Mouse (Mus musculus): Measurements from ENCODE around the gene Nr5a2. TPM values are rescaled to one million over a fixed set of nuclear protein-coding genes. Genes with fewer than 3 reads are reported as not detected.

The Nr5a2 gene
- 0.43 and 0.72 TPM in 2 replicates for polyA plus RNA-seq (2016; fragmentation: Nextera tagmentation; extraction: Ambion mirVana)

- Histone ChIP-seq H3K9me3 (replicated peaks) (no peaks in the 10 kb centered on the region), H3K27me3 (peaks cover 48% of the 10 kb centered on the region), H3K4me3 (no peak within 1 kb of the TSS), H3K9ac (no peak within 1 kb of the TSS), H3K27ac (no peak within 1 kb of the TSS), H3K4me1 (peaks cover 12% of the 10 kb centered on the region), H3K36me3 (no peaks in the 10 kb centered on the region), H3K4me2 (replicated peaks) (no peak within 1 kb of the TSS)
- no peak for ATAC-seq (ENCODE audit: low FRiP score)
- WGBS: 57% methylated on average over 4 of the region's 4 CpGs
Measured at GRCm38 (mm10) chr1:136960428-136961012, at the start of gene Nr5a2. Gene Nr5a2 (minus strand): TSS chr1:136960448.

GRCm38 (mm10) chr1:137008726-137009239, 48.5 kb upstream of the Nr5a2 start:
- H3K9ac ChIP-seq: no peak overlapping the region
- H3K9me3 ChIP-seq (replicated peaks): no peaks in the 10 kb centered on the region
- ATAC-seq (ENCODE audit: low FRiP score): no peak

DNA sequence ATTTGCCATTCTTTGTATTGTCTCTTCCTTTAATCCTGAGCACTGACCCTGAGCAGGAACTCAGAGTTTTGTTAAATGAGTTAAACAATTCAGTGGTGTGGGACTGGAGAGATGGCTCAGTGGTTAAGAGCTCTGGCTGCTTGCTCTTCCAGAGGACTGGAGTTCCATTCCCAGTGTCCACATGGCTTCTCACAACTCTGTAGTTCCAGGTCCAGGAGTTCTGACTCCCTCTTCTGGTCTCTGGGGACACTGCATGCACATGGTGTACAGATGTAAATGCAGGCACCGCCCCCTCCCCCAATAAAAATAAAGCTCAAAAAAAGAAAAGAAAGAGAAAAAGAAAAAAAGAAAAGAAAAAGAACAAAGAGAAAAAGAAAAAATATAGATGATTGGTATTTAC, 43.6 kb upstream of the Nr5a2 start:
- Histone ChIP-seq H3K27me3 (no peaks in the 10 kb centered on the region), H3K9ac (no peak overlapping the region), H3K4me2 (replicated peaks) (no peak overlapping the region), H3K4me1 (no peaks in the 10 kb centered on the region), H3K36me3 (no peaks in the 10 kb centered on the region), H3K27ac (no peak overlapping the region), H3K4me3 (no peak overlapping the region), H3K9me3 (replicated peaks) (no peaks in the 10 kb centered on the region)
- no peak for ATAC-seq (ENCODE audit: low FRiP score)
- 95% methylated on average over 1 of the region's 1 CpGs for WGBS

More at GRCm38 (mm10) chr1:137008726-137009239, 48.5 kb upstream of the Nr5a2 start:
- no peaks in the 10 kb centered on the region for H3K27me3 ChIP-seq
- H3K27ac ChIP-seq: no peak overlapping the region
- no peak overlapping the region for H3K4me3 ChIP-seq
- no peak overlapping the region for H3K4me2 ChIP-seq (replicated peaks)
- no peaks in the 10 kb centered on the region for H3K36me3 ChIP-seq
- 81% methylated on average over 6 of the region's 6 CpGs for WGBS
- H3K4me1 ChIP-seq: no peaks in the 10 kb centered on the region

GRCm38 (mm10) chr1:137003144-137003543, 42.9 kb upstream of the Nr5a2 start:
- no peak for ATAC-seq (ENCODE audit: low FRiP score)
- Histone ChIP-seq H3K36me3 (no peaks in the 10 kb centered on the region), H3K4me1 (no peaks in the 10 kb centered on the region), H3K9me3 (replicated peaks) (no peaks in the 10 kb centered on the region), H3K27ac (no peak overlapping the region), H3K4me3 (no peak overlapping the region), H3K4me2 (replicated peaks) (no peak overlapping the region), H3K27me3 (no peaks in the 10 kb centered on the region), H3K9ac (no peak overlapping the region)
- WGBS: 92% methylated on average over 1 of the region's 1 CpGs

DNA sequence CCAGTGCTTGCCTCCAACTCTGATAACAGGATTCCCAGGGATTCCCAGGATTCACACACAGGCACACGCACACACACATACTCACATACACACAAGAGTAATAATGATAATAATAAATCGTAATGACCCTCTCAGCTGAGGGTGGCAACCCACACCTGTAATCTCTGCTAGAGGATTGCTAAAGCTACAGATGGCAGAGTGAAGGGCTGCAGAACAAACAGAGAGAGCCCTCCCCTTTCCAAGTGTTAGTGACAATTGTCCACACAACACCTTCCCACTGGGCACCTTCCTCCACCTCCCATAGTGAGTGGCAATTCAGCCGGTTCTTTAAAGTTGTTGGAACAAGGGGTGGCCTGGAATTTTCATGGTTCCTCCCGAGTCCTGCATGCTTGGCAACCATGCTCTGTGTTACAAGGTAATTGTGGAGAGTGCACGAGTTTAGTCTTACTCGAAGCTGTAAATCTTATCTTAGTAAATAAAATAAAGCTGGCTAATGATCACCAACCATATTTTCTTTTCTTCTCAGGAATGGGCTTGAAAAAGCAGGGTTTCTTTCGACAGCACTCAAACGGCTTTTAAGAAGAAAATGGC, 31.6 kb upstream of the Nr5a2 start:
- Histone ChIP-seq H3K27ac (no peak overlapping the region), H3K4me3 (no peak overlapping the region), H3K36me3 (no peaks in the 10 kb centered on the region), H3K9ac (no peak overlapping the region), H3K27me3 (no peaks in the 10 kb centered on the region), H3K4me1 (no peaks in the 10 kb centered on the region), H3K4me2 (replicated peaks) (no peak overlapping the region), H3K9me3 (replicated peaks) (no peaks in the 10 kb centered on the region)
- 80% methylated on average over 8 of the region's 8 CpGs for WGBS
- ATAC-seq (ENCODE audit: low FRiP score): no peak

- Histone ChIP-seq H3K27ac (no peak overlapping the region), H3K27me3 (no peaks in the 10 kb centered on the region), H3K4me3 (no peak overlapping the region), H3K36me3 (no peaks in the 10 kb centered on the region), H3K9me3 (replicated peaks) (no peaks in the 10 kb centered on the region), H3K9ac (no peak overlapping the region), H3K4me1 (no peaks in the 10 kb centered on the region), H3K4me2 (replicated peaks) (no peak overlapping the region)
- 79% methylated on average over 5 of the region's 5 CpGs for WGBS
- no peak for ATAC-seq (ENCODE audit: low FRiP score)
Measured at GRCm38 (mm10) chr1:136980253-136980893, 20.1 kb upstream of the Nr5a2 start.

- H3K4me1 ChIP-seq: no peaks in the 10 kb centered on the region
- H3K9me3 ChIP-seq (replicated peaks): no peaks in the 10 kb centered on the region
- no peaks in the 10 kb centered on the region for H3K27me3 ChIP-seq
- no peak overlapping the region for H3K4me3 ChIP-seq
- H3K36me3 ChIP-seq: no peaks in the 10 kb centered on the region
- no peak overlapping the region for H3K9ac ChIP-seq
- ATAC-seq (ENCODE audit: low FRiP score): no peak
- H3K4me2 ChIP-seq (replicated peaks): no peak overlapping the region
- H3K27ac ChIP-seq: no peak overlapping the region
- 84% methylated on average over 3 of the region's 3 CpGs for WGBS
Measured at GRCm38 (mm10) chr1:136977867-136978266, 17.6 kb upstream of the Nr5a2 start.

DNA sequence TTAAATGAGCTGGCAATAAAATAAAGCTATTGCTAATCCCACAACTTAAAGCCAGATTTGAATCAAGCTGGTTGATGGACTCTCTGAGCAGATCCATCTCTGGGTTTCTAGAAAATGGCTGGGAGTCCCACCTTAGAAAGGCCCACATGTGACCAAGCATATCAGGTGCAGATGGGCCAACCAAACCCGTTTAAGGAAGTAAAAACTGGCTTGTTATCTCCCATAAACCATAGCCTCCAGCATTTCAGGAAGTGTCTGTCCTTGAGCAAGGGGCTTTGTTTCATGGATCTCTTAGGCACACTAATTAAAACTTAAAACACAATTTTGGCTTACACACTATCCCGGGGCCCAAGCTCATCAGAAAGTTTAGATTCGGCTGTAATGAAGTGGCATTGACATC, 13.8 kb upstream of the Nr5a2 start:
- Histone ChIP-seq H3K4me2 (replicated peaks) (no peak overlapping the region), H3K36me3 (no peaks in the 10 kb centered on the region), H3K4me3 (no peak overlapping the region), H3K9ac (no peak overlapping the region), H3K4me1 (no peaks in the 10 kb centered on the region), H3K27me3 (no peaks in the 10 kb centered on the region), H3K27ac (no peak overlapping the region), H3K9me3 (replicated peaks) (no peaks in the 10 kb centered on the region)
- 88% methylated on average over 3 of the region's 3 CpGs for WGBS
- no peak for ATAC-seq (ENCODE audit: low FRiP score)

DNA sequence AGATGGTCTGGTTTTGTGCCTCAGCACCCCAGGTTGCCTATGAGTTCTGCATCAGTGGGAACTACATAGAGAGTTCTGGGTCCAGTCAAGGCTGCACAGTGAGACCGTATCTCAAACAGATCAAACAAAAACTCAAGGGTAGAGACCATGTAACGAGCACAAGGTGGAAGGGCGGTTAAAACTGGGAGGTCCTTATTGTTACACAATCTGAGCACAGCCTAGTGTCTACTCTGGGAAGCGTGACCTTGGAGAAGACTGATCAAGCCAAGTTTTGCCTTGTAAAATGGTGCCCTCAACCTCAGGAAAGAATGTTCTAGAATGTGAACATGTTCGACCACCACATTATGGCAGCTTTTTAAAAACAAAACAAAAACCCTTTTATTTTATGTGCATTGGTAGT, 12.8 kb upstream of the Nr5a2 start:
- Histone ChIP-seq H3K9me3 (replicated peaks) (no peaks in the 10 kb centered on the region), H3K27me3 (no peaks in the 10 kb centered on the region), H3K36me3 (no peaks in the 10 kb centered on the region), H3K9ac (no peak overlapping the region), H3K4me2 (replicated peaks) (no peak overlapping the region), H3K27ac (no peak overlapping the region), H3K4me1 (no peaks in the 10 kb centered on the region), H3K4me3 (no peak overlapping the region)
- no peak for ATAC-seq (ENCODE audit: low FRiP score)
- 88% methylated on average over 5 of the region's 5 CpGs for WGBS

GRCm38 (mm10) chr1:136970995-136971394, 10.7 kb upstream of the Nr5a2 start:
- 82% methylated on average over 8 of the region's 8 CpGs for WGBS
- no peak overlapping the region for H3K9ac ChIP-seq

DNA sequence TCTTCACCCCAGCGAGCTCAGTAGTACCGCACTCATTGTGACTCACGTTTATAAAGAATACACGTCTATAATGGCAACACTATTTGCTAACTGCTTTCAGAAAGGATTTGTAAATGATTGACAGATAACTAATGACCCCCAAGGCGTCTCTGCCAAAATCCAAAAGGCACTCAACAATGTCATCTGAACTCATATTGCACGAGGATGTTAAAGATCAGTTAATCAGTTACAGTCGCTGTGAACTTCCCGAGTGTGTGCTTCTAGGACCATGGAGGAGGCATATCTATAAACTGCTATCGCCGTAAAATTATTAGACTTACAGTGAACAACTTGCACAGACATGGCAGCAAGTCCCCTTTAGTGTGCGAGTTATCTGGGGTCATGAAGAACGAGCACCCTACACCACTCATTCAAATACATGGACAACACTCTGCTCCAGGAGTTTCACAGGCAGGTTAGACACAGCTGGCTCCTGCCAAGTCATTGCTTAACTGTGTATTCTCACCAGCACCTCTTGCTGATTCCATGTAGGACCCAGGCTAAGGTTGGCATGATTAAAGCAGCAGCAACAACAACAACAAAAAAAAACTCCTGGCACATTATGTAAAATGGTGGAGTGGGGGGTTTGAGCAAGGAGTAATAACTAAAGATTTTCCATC, 6.6 kb upstream of the Nr5a2 start:
- WGBS: 78% methylated on average over 12 of the region's 12 CpGs

More at GRCm38 (mm10) chr1:136970995-136971394, 10.7 kb upstream of the Nr5a2 start:
- no peak overlapping the region for H3K27ac ChIP-seq
- ATAC-seq (ENCODE audit: low FRiP score): no peak
- no peaks in the 10 kb centered on the region for H3K27me3 ChIP-seq
- no peaks in the 10 kb centered on the region for H3K4me1 ChIP-seq
- H3K4me2 ChIP-seq (replicated peaks): no peak overlapping the region
- no peak overlapping the region for H3K4me3 ChIP-seq
- no peaks in the 10 kb centered on the region for H3K36me3 ChIP-seq
- H3K9me3 ChIP-seq (replicated peaks): no peaks in the 10 kb centered on the region

DNA sequence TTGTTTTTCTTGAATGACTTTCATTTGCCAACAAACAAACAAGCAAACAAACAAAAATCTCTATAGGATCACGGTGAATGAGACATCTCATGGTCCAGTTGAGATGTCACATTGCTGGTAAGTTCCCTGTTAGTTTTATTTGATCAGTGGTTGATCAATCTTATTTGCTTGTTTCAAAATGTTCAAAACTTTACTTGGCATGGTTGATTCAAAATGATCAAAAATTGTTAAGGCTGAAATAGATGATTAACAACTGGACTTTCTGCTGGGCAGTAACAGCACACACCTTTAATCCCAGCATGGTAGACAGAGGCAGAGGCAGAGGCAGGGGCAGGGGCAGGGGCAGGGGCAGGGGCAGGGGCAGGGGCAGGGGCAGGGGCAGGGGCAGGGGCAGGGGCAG, 757 bp downstream of the Nr5a2 start:
- Histone ChIP-seq H3K27ac (no peak overlapping the region), H3K9ac (no peak overlapping the region), H3K4me1 (peaks cover 12% of the 10 kb centered on the region), H3K27me3 (peaks cover 59% of the 10 kb centered on the region), H3K9me3 (replicated peaks) (no peaks in the 10 kb centered on the region), H3K4me2 (replicated peaks) (no peak overlapping the region), H3K36me3 (no peaks in the 10 kb centered on the region), H3K4me3 (no peak overlapping the region)
- 75% methylated on average over 1 of the region's 1 CpGs for WGBS
- ATAC-seq (ENCODE audit: low FRiP score): no peak

More for the DNA sequence above, 6.6 kb upstream of the Nr5a2 start:
- no peak overlapping the region for H3K4me2 ChIP-seq (replicated peaks)
- H3K9ac ChIP-seq: no peak overlapping the region
- H3K9me3 ChIP-seq (replicated peaks): no peaks in the 10 kb centered on the region
- no peak overlapping the region for H3K4me3 ChIP-seq
- H3K36me3 ChIP-seq: no peaks in the 10 kb centered on the region
- no peak overlapping the region for H3K27ac ChIP-seq
- no peaks in the 10 kb centered on the region for H3K4me1 ChIP-seq
- H3K27me3 ChIP-seq: peaks cover 5% of the 10 kb centered on the region; the same call in 1 of the 2 replicates
- ATAC-seq (ENCODE audit: low FRiP score): no peak

Measured in hindbrain, embryonic 12.5 days (tissue).